Mouse (Mus musculus) MEL (cell line): ENCODE results near the gene Cd82. TPM values are rescaled to one million over a fixed set of nuclear protein-coding genes. Genes with fewer than 3 reads are reported as not detected.

Source experiments
- DNase-seq: peaks from one replicate; pipeline ENCODE4 v3.0.0; 2011; ENCODE audit warnings: low read depth, low spot score
- H3K27ac ChIP-seq: 2 replicates; pipeline ENCODE4 v1.5.1; 2012; ENCODE audit warnings: low read depth, mild to moderate bottlenecking, control low read depth, low read length, moderate library complexity; ENCODE audit not compliant: control insufficient read depth
- H3K27me3 ChIP-seq, 2 experiments: fragments of 150-350 bp in 1 of 2; sonication (generic) in 1 of 2; 2 replicates each; pipeline ENCODE4 v1.6.1; 2012; ENCODE audit warnings: low read length in 2 of 2, mild to moderate bottlenecking in 2 of 2, improper control_type of control experiment in 1 of 2, moderate library complexity in 1 of 2; ENCODE audit not compliant: insufficient read depth in 2 of 2, control insufficient read depth in 1 of 2
- H3K36me3 ChIP-seq, 2 experiments: 2 replicates each; pipeline ENCODE4 v1.6.1; 2012 to 2014; ENCODE audit warnings: low read length in 2 of 2, improper control_type of control experiment in 1 of 2, inconsistent platforms in 1 of 2, mild to moderate bottlenecking in 1 of 2; ENCODE audit not compliant: insufficient read depth in 2 of 2, control insufficient read depth in 1 of 2
- H3K4me1 ChIP-seq, 2 experiments: fragments of 150-350 bp in 1 of 2; sonication (generic) in 1 of 2; 2 replicates each; pipeline ENCODE4 v1.6.1; 2012; ENCODE audit warnings: low read length in 2 of 2, improper control_type of control experiment in 1 of 2, mild to moderate bottlenecking in 1 of 2; ENCODE audit not compliant: insufficient read depth in 2 of 2, control insufficient read depth in 1 of 2
- H3K4me3 ChIP-seq, 2 experiments: fragments of 150-350 bp in 1 of 2; sonication (generic) in 1 of 2; 2 replicates each; pipeline ENCODE4 v1.5.1; 2012; ENCODE audit warnings: low read depth in 2 of 2, low read length in 2 of 2, mild to moderate bottlenecking in 2 of 2, moderate library complexity in 2 of 2, control low read depth in 1 of 2, improper control_type of control experiment in 1 of 2; ENCODE audit not compliant: control insufficient read depth in 1 of 2, insufficient read depth in 1 of 2
- H3K79me2 ChIP-seq: 2 replicates; pipeline ENCODE4 v1.6.1; 2012; ENCODE audit warnings: mild to moderate bottlenecking, low read length, moderate library complexity; ENCODE audit not compliant: control insufficient read depth, poor library complexity, insufficient read depth
- H3K9ac ChIP-seq: 2 replicates; pipeline ENCODE4 v1.6.1; 2012; ENCODE audit warnings: low read depth, mild to moderate bottlenecking, control low read depth, low read length, moderate library complexity; ENCODE audit not compliant: control insufficient read depth, poor library complexity, severe bottlenecking
- H3K9me3 ChIP-seq: fragments of 150-350 bp; sonication (generic); replicated peaks from 2 replicates; pipeline ENCODE4 v1.6.1; 2012; ENCODE audit warnings: mild to moderate bottlenecking, low read length, improper control_type of control experiment, moderate library complexity; ENCODE audit not compliant: insufficient read depth
- BHLHE40 ChIP-seq: IDR thresholded peaks from 2 replicates; pipeline ENCODE4 v1.6.1; 2012; ENCODE audit warnings: low read depth, mild to moderate bottlenecking, inconsistent platforms, low read length, improper control_type of control experiment, borderline replicate concordance
- CHD2 ChIP-seq: IDR thresholded peaks from 2 replicates; pipeline ENCODE4 v1.6.1; 2011; ENCODE audit warnings: low read length, improper control_type of control experiment
- E2F4 ChIP-seq: IDR thresholded peaks from 2 replicates; pipeline ENCODE4 v1.6.1; 2011; ENCODE audit warnings: low read depth, low read length, improper control_type of control experiment, borderline replicate concordance
- EP300 ChIP-seq, 2 experiments: IDR thresholded peaks; 2 replicates each; pipeline ENCODE4 v1.6.1; 2011; ENCODE audit warnings: improper control_type of control experiment in 2 of 2, low read length in 2 of 2, low read depth in 1 of 2, mild to moderate bottlenecking in 1 of 2
- ETS1 ChIP-seq: IDR thresholded peaks from 2 replicates; pipeline ENCODE4 v1.6.1; 2012; ENCODE audit warnings: low read depth, mild to moderate bottlenecking, inconsistent platforms, low read length, improper control_type of control experiment, moderate library complexity
- HCFC1 ChIP-seq: IDR thresholded peaks from 2 replicates; pipeline ENCODE4 v1.6.1; 2012; ENCODE audit warnings: low read depth, mild to moderate bottlenecking, inconsistent platforms, low read length, improper control_type of control experiment, moderate library complexity
- JUND ChIP-seq: IDR thresholded peaks from 2 replicates; pipeline ENCODE4 v1.6.1; 2011; ENCODE audit warnings: low read depth, mild to moderate bottlenecking, improper control_type of control experiment, low read length
- MAFK ChIP-seq: IDR thresholded peaks from 2 replicates; pipeline ENCODE4 v1.6.1; 2011; ENCODE audit warnings: low read depth, mild to moderate bottlenecking, low read length, improper control_type of control experiment, borderline replicate concordance
- MAX ChIP-seq: IDR thresholded peaks from 2 replicates; pipeline ENCODE4 v1.6.1; 2011; ENCODE audit warnings: low read length, improper control_type of control experiment
- MAZ ChIP-seq: IDR thresholded peaks from 2 replicates; pipeline ENCODE4 v1.6.1; 2012; ENCODE audit warnings: low read depth, mild to moderate bottlenecking, inconsistent platforms, low read length, improper control_type of control experiment
- MEF2A ChIP-seq: IDR thresholded peaks from 2 replicates; pipeline ENCODE4 v1.6.1; 2014; ENCODE audit warnings: low read depth, mild to moderate bottlenecking, inconsistent platforms, low read length, improper control_type of control experiment; ENCODE audit not compliant: poor library complexity, insufficient replicate concordance, severe bottlenecking; ENCODE audit errors: extremely low read depth
- MXI1 ChIP-seq: IDR thresholded peaks from 2 replicates; pipeline ENCODE4 v1.6.1; 2011; ENCODE audit warnings: mild to moderate bottlenecking, low read depth, low read length, improper control_type of control experiment
- MYC ChIP-seq: IDR thresholded peaks from 2 replicates; pipeline ENCODE4 v1.6.1; 2011; ENCODE audit warnings: low read depth, mild to moderate bottlenecking, low read length, improper control_type of control experiment, moderate library complexity
- NELFE ChIP-seq: IDR thresholded peaks from 2 replicates; pipeline ENCODE4 v1.6.1; 2011; ENCODE audit warnings: low read depth, low read length, improper control_type of control experiment
- NRF1 ChIP-seq: IDR thresholded peaks from 2 replicates; pipeline ENCODE4 v1.6.1; 2014; ENCODE audit warnings: low read depth, mild to moderate bottlenecking, inconsistent platforms, low read length, improper control_type of control experiment, moderate library complexity; ENCODE audit not compliant: poor library complexity, insufficient read depth, severe bottlenecking
- POLR2A ChIP-seq, 2 experiments: IDR thresholded peaks; 2 replicates each; pipeline ENCODE4 v1.6.1; 2011 to 2012; ENCODE audit warnings: low read length in 2 of 2, mild to moderate bottlenecking in 2 of 2, control low read depth in 1 of 2, improper control_type of control experiment in 1 of 2, low read depth in 1 of 2, moderate library complexity in 1 of 2; ENCODE audit not compliant: control insufficient read depth in 1 of 2, insufficient read depth in 1 of 2, poor library complexity in 1 of 2
- POLR2AphosphoS5 ChIP-seq: IDR thresholded peaks from 2 replicates; pipeline ENCODE4 v1.6.1; 2012; ENCODE audit warnings: low read depth, borderline replicate concordance, mild to moderate bottlenecking, inconsistent platforms, low read length, moderate library complexity, mixed read lengths
- RAD21 ChIP-seq: IDR thresholded peaks from 2 replicates; pipeline ENCODE4 v1.6.1; 2011; ENCODE audit warnings: mild to moderate bottlenecking, low read depth, low read length, improper control_type of control experiment
- RCOR1 ChIP-seq: IDR thresholded peaks from 2 replicates; pipeline ENCODE4 v1.6.1; 2012; ENCODE audit warnings: low read depth, mild to moderate bottlenecking, inconsistent platforms, low read length, improper control_type of control experiment
- SIN3A ChIP-seq: IDR thresholded peaks from 2 replicates; pipeline ENCODE4 v1.6.1; 2012; ENCODE audit warnings: low read length, improper control_type of control experiment, inconsistent platforms
- TAL1 ChIP-seq: IDR thresholded peaks from 2 replicates; pipeline ENCODE4 v1.6.1; 2012; ENCODE audit warnings: mild to moderate bottlenecking, inconsistent platforms, low read length, moderate library complexity, mixed read lengths
- TBP ChIP-seq: IDR thresholded peaks from 2 replicates; pipeline ENCODE4 v1.8.0; 2011; ENCODE audit warnings: low read depth, low read length, improper control_type of control experiment
- USF1 ChIP-seq: IDR thresholded peaks from 2 replicates; pipeline ENCODE4 v1.6.1; 2014; ENCODE audit warnings: low read depth, mild to moderate bottlenecking, inconsistent platforms, low read length, improper control_type of control experiment, moderate library complexity
- USF2 ChIP-seq, 2 experiments: IDR thresholded peaks; 2 replicates each; pipeline ENCODE4 v1.6.1; 2011 to 2012; ENCODE audit warnings: improper control_type of control experiment in 2 of 2, low read length in 2 of 2, borderline replicate concordance in 1 of 2, inconsistent platforms in 1 of 2, low read depth in 1 of 2, mild to moderate bottlenecking in 1 of 2; ENCODE audit not compliant: insufficient read depth in 1 of 2
- ZC3H11A ChIP-seq: IDR thresholded peaks from 2 replicates; pipeline ENCODE4 v1.6.1; 2012; ENCODE audit warnings: low read depth, mild to moderate bottlenecking, inconsistent platforms, low read length, improper control_type of control experiment
- ZKSCAN1 ChIP-seq: IDR thresholded peaks from 2 replicates; pipeline ENCODE4 v1.6.1; 2012; ENCODE audit warnings: low read depth, mild to moderate bottlenecking, inconsistent platforms, low read length, improper control_type of control experiment, moderate library complexity
- ZMIZ1 ChIP-seq: IDR thresholded peaks from 2 replicates; pipeline ENCODE4 v1.6.1; 2012; ENCODE audit warnings: low read depth, mild to moderate bottlenecking, inconsistent platforms, low read length, improper control_type of control experiment, moderate library complexity
- ZNF384 ChIP-seq: IDR thresholded peaks from 2 replicates; pipeline ENCODE4 v1.6.1; 2012; ENCODE audit warnings: low read depth, mild to moderate bottlenecking, inconsistent platforms, low read length, improper control_type of control experiment
- polyA plus RNA-seq, 2 experiments: library from polyadenylated mRNA; stranded (reverse) in 1 of 2; unstranded in 1 of 2; fragments of >175 nt in 1 of 2; fragments of >200 nt in 1 of 2; gene quantifications; 2 replicates each; pipeline versions ENCODE4 v1.2.1 to v1.2.4; 2012; ENCODE audit warnings: low replicate concordance in 2 of 2, low read depth in 1 of 2; ENCODE audit not compliant: insufficient read length in 2 of 2, insufficient read depth in 1 of 2, missing spikeins in 1 of 2
- total RNA-seq: library from RNA; depleted of rRNA; stranded (reverse); fragments of 300-350 nt; gene quantifications from 2 replicates; pipeline ENCODE4 v1.2.3, GENCODE M21; 2012

Gene Cd82
- total and polyA plus RNA-seq, 3 experiments: 37.6 to 59.7 TPM; not detected in 1

- Histone ChIP-seq H3K9ac (no peak overlapping the region), H3K79me2 (no peaks in the 10 kb centered on the region; the same call in 1 of the 2 replicates), H3K27me3 (no peaks in the 10 kb centered on the region), H3K27ac (no peak overlapping the region), H3K9me3 (no peaks in the 10 kb centered on the region), H3K4me1 (peaks cover 39 to 46% of the 10 kb centered on the region in 2 experiments), H3K36me3 (peaks cover 0 to 35% of the 10 kb centered on the region in 2 experiments; a peak in 3 of 4 replicates), H3K4me3 (no peak overlapping the region)
- no peak for DNase-seq
- TF ChIP-seq MEF2A (no peak), POLR2A (IDR thresholded peaks at IDR 0.05; ENCODE audit: control insufficient read depth in 1 of 2, insufficient read depth in 1 of 2, low read depth in 1 of 2, low read length in 2 of 2, poor library complexity in 1 of 2) (no peak), SIN3A (no peak), TBP (no peak), RCOR1 (no peak), MYC (no peak), JUND (no peak), TAL1 (no peak), USF2 (IDR thresholded peaks at IDR 0.05; ENCODE audit: borderline replicate concordance in 1 of 2, insufficient read depth in 1 of 2, low read depth in 1 of 2, low read length in 2 of 2) (no peak), ZC3H11A (no peak), USF1 (no peak), NELFE (no peak), CHD2 (no peak), EP300 (IDR thresholded peaks at IDR 0.05; ENCODE audit: low read depth in 1 of 2, low read length in 2 of 2) (no peak), NRF1 (no peak), HCFC1 (no peak), MAFK (no peak), MXI1 (no peak), ETS1 (no peak)
Measured at GRCm38 (mm10) chr2:93450695-93451094, 12.2 kb downstream of the Cd82 start.

GRCm38 (mm10) chr2:93449657-93450056, 13.3 kb downstream of the Cd82 start:
- no peak overlapping the region for H3K4me3 ChIP-seq
- no peaks in the 10 kb centered on the region for H3K9me3 ChIP-seq
- TF ChIP-seq BHLHE40: no peak
- no peak for TF ChIP-seq ZMIZ1
- TF ChIP-seq ZNF384: no peak
- no peak for TF ChIP-seq USF2 (IDR thresholded peaks at IDR 0.05; ENCODE audit: borderline replicate concordance in 1 of 2, insufficient read depth in 1 of 2, low read depth in 1 of 2, low read length in 2 of 2)
- no peak for TF ChIP-seq MXI1
- no peak for TF ChIP-seq MAZ
- no peak for TF ChIP-seq RAD21
- no peak for TF ChIP-seq EP300 (IDR thresholded peaks at IDR 0.05; ENCODE audit: low read depth in 1 of 2, low read length in 2 of 2)
- TF ChIP-seq MYC: no peak
- no peak for TF ChIP-seq POLR2AphosphoS5
- no peak for TF ChIP-seq MAX
- no peak for TF ChIP-seq ZKSCAN1
- TF ChIP-seq ZC3H11A: no peak
- TF ChIP-seq JUND: no peak
- no peak for TF ChIP-seq MAFK
- TF ChIP-seq USF1: no peak
- TF ChIP-seq TBP: no peak
- TF ChIP-seq E2F4: no peak
- no peak overlapping the region for H3K9ac ChIP-seq
- DNase-seq: peak; percentile 19
- H3K27me3 ChIP-seq: no peaks in the 10 kb centered on the region
- no peak overlapping the region for H3K27ac ChIP-seq
- peaks cover 3 to 28% of the 10 kb centered on the region in 2 experiments; a peak in 3 of 4 replicates for H3K36me3 ChIP-seq
- peaks cover 29 to 39% of the 10 kb centered on the region in 2 experiments for H3K4me1 ChIP-seq
- no peaks in the 10 kb centered on the region; the same call in 1 of the 2 replicates for H3K79me2 ChIP-seq
